ENCODE assay signal across 9 mouse cellular contexts in genomic region chr3:38220934-38221833, GRCm38 (mm10).
DNase-seq lines count a peak whose midpoint lies in the region; ATAC-seq lines count a peak whose summit lies in the region.
"Had no signal": no experiment of that assay in that cellular context is flagged by ENCODE, and none has a peak within 500 bp of the region (broad histone marks: within the 10 kb centered on the region; RNA-seq: fewer than 3 reads in every experiment).

No protein-coding gene starts in this region.

- H3K27me3 ChIP-seq in heart, embryonic 10.5 days (ENCODE audit: insufficient read depth, poor library complexity, severe bottlenecking): no peaks in the 10 kb centered on the region
- no peaks in the 10 kb centered on the region for H3K27me3 ChIP-seq in kidney, embryonic 16.5 days (ENCODE audit: insufficient read depth, low read length)
- peaks cover 13% of the 10 kb centered on the region for H3K27me3 ChIP-seq in megakaryocyte, embryonic 14.5 days (replicated peaks)
- H3K27me3 ChIP-seq: liver, embryonic 13.5 days had no signal

- H3K4me1 ChIP-seq in heart, embryonic 10.5 days: no peaks in the 10 kb centered on the region
- H3K4me1 ChIP-seq in kidney, embryonic 16.5 days (ENCODE audit: insufficient read depth, low read length): no peaks in the 10 kb centered on the region
- peaks cover 26% of the 10 kb centered on the region for H3K4me1 ChIP-seq in megakaryocyte, embryonic 14.5 days
- H3K4me1 ChIP-seq: liver, embryonic 13.5 days had no signal

- DNase-seq in heart, adult 18-20 months: peak; percentile 61 to 81
- DNase-seq in heart, embryonic 10.5 days (ENCODE audit: low spot score): no peak
- DNase-seq in CD4-positive, CD25-positive, alpha-beta regulatory T cell, adult 2 months (ENCODE audit: low read depth, low spot score): peak; percentile 72
- DNase-seq in c-Kit-positive CD71-negative TER-119-negative erythroid progenitor cells, embryonic 14.5 days (ENCODE audit: low read depth): peak; percentile 42
- DNase-seq in gastrocnemius, postnatal 10 days: peak; percentile 26
- peak; percentile 24 for DNase-seq in telencephalon, adult 2 months (ENCODE audit: low read depth, low spot score)
- DNase-seq: liver, embryonic 13.5 days had no signal

- no peaks in the 10 kb centered on the region for H3K36me3 ChIP-seq in heart, embryonic 10.5 days
- H3K36me3 ChIP-seq in kidney, embryonic 16.5 days (ENCODE audit: insufficient read depth, low read length): no peaks in the 10 kb centered on the region
- H3K36me3 ChIP-seq in megakaryocyte, embryonic 14.5 days (replicated peaks; ENCODE audit: low read length): no peaks in the 10 kb centered on the region
- H3K36me3 ChIP-seq: liver, embryonic 13.5 days had no signal

- no peaks in the 10 kb centered on the region for H3K9me3 ChIP-seq in heart, embryonic 10.5 days
- H3K9me3 ChIP-seq in kidney, embryonic 16.5 days (ENCODE audit: low read length): no peaks in the 10 kb centered on the region
- no peaks in the 10 kb centered on the region for H3K9me3 ChIP-seq in megakaryocyte, embryonic 14.5 days
- H3K9me3 ChIP-seq: liver, embryonic 13.5 days had no signal

- ATAC-seq in kidney, embryonic 16.5 days (ENCODE audit: low FRiP score, low TSS enrichment): peak; percentile 87

- peak overlapping the region; percentile 24; the same call in 1 of the 2 replicates for H3K4me2 ChIP-seq in kidney, embryonic 16.5 days (replicated peaks; ENCODE audit: low read depth, low read length)
- H3K4me2 ChIP-seq: liver, embryonic 13.5 days had no signal

- H3K4me3 ChIP-seq in heart, embryonic 10.5 days: no peak overlapping the region
- H3K4me3 ChIP-seq in kidney, embryonic 16.5 days (ENCODE audit: low read length): no peak overlapping the region
- H3K4me3 ChIP-seq in megakaryocyte, embryonic 14.5 days (replicated peaks): peak overlapping the region; percentile 68
- H3K4me3 ChIP-seq: liver, embryonic 13.5 days had no signal

- H3K27ac ChIP-seq in heart, embryonic 10.5 days: no peak overlapping the region
- no peak overlapping the region for H3K27ac ChIP-seq in kidney, embryonic 16.5 days (ENCODE audit: low read length)
- H3K27ac ChIP-seq: liver, embryonic 13.5 days had no signal

- 52% methylated on average over 11 of the region's 11 CpGs for WGBS in heart, embryonic 10.5 days
- WGBS in kidney, embryonic 16.5 days: 15% methylated on average over 11 of the region's 11 CpGs

- no peak overlapping the region for H3K9ac ChIP-seq in kidney, embryonic 16.5 days (replicated peaks; ENCODE audit: low read length)
- H3K9ac ChIP-seq: liver, embryonic 13.5 days had no signal
